Mouse (Mus musculus) NIH3T3 (cell line): ENCODE results near the gene Bivm.

Experiments used
- DNase-seq: peaks from one replicate; pipeline ENCODE4 v3.0.0-alpha.2; 2012; ENCODE audit warnings: low read depth

Gene Bivm

GRCm38 (mm10) chr1:44118239-44119054, at the start of gene Bivm, which contains the start of gene Kdelc1:
Gene Bivm, plus strand, starts transcription at chr1:44118957.
Gene Kdelc1, minus strand, starts transcription at chr1:44118808.
- DNase-seq = peak; percentile 97

DNA sequence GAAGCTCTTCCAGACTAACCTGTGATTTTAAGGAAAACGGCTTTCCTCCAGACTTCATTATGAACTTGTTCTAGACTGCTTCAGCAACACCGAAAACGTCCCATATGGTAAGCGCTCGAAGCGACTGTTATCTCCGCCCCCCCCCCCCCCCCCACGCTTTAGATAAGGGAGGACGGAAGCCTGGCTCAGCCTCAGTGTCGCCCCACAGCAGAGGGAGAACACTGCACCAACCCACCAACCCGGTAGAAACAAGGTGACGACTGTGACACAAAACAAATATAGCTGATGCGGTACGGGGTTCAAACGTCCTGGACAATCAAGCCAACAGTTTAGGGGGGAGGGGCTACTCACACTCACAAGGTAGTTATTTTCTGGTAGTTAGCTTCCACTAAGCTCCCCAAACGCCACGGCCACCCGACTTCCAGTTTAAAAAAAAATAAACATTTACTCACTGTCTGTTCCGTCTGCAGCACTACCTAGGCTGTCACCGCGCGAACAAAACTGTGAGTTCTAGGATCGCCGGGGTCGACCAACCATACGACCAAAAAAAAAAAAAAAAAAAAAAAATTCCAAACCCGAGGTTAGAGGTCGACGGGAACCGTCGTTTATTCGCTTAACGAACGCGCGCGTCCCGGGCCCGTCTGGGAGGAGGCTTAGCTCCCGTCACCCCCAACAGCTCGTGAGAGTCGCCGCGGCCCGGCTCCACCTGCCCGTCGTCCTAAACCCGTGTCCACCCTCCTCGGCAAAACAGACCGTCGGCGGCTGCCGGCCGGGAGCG, 17.1 kb upstream of the Bivm start:
- DNase-seq = peak; percentile 62

DNA sequence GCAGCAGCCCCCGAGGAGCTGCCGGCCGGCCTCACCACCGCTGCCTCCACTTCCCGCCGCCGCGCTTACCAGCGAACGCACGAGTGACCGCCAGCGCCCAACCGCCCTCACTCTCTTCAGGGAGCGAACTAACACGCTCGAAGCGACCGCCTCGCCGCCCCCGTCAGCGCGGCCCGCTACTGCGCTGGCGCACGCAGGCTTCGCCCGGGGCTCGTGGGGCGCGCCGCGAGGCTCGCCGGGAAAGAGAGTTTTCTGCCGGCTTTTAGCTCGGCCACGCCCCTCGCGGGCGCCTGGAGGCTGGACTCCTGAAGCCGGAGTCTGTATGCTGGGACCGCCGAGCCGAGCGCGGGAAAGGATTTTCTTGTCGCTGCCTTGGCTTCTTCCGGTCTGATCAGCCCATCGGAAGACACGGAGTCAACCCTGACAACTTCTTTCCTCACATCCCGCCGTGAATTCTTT, 16.5 kb upstream of the Bivm start, which contains the start of gene Tex30:
Tex30 (minus strand) TSS at position 183 of the 459 bp plus-strand sequence.
- DNase-seq = peak; percentile 98

GRCm38 (mm10) chr1:44102939-44103338, 15.8 kb upstream of the Bivm start:
- DNase-seq = peak; percentile 11

GRCm38 (mm10) chr1:44117571-44117970, 1.2 kb upstream of the Bivm start:
- DNase-seq = peak; percentile 33

- peak; percentile 87 for DNase-seq
These were observed 680 bp downstream of the Bivm start for GRCm38 (mm10) chr1:44119201-44120073.

- no peak for DNase-seq
These were observed 1.3 kb downstream of the Bivm start for GRCm38 (mm10) chr1:44120074-44120406.

DNA sequence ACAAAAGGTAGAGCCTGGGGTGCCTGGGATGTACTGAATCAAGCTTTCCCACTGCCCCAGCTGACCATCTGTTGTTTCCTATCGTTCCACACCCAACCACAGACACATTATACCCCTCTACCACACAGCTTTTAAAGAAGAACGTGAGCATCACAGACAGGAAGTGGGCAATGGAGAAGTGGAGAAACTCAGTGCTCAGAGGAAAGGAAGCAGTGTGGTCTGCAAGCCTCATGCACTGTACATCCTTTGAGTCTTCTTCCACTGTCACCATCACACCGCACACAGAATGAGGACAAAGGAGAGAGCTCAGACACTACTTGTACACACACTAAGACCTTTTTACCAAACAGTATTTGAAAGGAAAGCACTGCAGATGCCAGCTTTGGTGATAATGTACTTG, 3.5 kb downstream of the Bivm start:
- no peak for DNase-seq

- no peak for DNase-seq
These were observed 6.8 kb downstream of the Bivm start for GRCm38 (mm10) chr1:44125590-44125989.

DNA sequence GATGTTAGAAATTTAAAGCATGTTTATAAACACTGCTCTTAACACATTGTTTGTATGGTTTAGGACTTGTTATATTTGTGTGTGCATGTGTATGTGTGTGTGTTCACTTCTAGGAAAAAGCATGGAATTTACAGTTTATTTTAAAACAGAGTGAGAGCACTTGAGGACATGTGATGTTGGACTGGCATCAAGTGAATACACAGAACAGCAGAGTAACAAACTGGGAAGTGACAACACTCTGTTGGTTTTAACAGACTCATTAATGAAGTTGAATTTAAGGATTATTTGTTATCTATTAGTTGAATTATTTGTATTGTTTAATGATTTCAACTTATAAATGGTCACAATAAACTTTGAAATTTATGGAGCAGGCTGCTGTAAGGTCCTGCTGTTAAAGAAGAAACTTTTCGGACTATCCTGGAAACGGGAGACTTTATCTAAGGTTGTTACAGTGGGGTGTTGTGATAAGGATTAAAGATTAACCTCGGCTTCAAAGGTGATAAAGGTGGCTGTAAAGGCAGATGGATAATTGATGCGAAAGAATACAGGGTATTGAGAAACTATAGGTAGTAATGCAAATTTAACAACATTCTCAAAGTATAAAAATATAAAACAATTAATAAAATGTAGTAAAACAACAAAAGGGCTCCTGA, 11.3 kb downstream of the Bivm start:
- DNase-seq = no peak

DNA sequence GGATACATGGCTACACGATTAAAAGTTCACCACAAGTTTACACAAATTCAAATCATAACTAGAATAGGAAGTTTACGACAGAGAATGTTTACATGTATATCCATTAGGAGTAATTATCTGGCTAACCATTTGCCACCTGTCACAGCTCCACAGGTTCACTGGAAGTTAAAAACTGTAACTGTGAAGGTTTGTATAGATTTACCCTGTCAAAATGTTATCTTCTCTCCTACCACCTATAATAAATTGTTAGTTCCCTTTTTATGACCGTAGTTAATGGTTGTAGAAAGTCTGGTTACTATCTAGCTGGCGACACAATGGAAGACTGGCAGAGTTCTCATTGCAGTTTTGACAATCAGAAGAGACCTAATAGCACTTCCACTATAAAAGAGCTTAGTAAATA, 21.5 kb downstream of the Bivm start:
- no peak for DNase-seq

- peak; percentile 45 for DNase-seq
These were observed 24.0 kb downstream of the Bivm start for GRCm38 (mm10) chr1:44142747-44143146.

DNA sequence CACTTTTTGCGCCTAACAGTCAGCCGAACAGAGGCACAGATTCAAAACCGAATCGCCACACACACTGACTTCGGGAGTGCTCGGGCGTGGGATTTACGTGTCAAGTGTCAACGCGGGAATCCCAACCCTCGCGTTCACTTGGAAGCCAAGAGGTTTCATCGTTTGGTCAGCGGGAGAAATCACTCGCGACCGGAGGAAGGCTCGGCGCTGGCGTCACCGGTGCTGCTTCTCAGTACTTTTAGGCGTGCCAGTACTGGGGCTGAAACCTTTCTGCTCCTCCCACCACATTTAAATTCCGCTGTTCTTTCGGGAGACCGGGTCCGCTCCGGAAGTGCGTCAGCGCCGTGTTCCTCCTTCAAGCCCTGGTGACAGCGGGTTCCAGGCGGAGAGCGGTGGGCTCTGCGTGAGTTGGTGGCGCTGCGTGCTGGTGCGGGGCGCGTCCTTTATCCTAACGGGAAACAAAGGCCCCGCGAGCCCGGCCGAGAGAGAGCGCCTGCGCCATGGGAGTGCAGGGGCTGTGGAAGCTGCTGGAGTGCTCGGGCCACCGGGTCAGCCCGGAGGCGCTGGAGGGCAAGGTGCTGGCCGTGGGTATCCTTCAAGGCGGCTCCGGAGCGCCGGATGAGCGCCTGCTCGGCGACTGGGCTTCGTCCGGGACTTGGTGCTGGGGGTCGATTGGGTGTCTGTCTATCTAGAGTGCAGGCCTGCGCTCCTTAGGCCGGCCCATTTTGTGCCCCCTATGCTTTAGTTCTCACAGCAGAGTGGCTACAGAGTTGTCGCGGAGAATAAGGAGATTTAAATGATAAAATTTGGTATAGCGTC, 29.0 kb downstream of the Bivm start, which contains the start of gene Ercc5:
Ercc5 (plus strand) TSS at position 182 of the 819 bp plus-strand sequence.
- peak; percentile 88 for DNase-seq

DNA sequence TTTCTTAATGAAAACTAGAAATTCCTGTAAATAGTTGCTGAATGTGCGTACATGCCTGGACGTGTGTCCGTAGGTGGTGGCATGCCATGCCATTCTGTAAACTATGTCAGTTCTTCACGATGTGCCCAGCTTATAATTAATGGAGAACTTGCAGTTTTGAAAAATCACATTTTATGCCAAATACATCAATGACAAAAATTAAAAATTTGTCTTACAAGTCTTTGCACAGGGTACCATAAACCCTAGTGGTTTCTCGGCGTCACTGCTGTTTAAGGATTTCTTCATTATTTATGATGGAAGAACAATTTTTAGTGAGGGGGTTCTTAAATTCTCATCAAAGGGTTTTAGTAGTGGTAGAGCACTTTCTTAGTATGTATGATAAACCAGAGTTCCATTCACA, 29.9 kb downstream of the Bivm start:
- DNase-seq = peak; percentile 24

GRCm38 (mm10) chr1:44155287-44155686, 36.5 kb downstream of the Bivm start:
- peak; percentile 55 for DNase-seq

DNA sequence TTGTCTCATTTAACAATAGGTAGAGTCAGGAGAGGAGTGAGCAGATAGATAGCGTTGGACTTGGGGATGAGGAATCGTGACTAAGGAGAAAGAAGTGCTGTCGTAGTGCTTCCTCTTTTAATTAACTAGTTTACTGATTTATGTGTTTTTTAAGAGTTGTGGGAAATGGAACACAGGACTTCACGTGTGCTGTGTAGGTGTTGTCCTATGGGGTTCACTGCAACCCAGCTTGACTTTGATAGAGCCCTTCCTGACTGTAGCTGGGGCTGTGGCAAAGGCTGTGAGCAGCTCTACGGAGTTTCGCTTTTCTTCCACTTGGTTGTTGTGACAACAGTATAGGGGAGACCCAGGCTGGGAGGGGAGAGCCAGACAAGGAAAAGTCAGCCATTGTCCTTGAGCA, 39.6 kb downstream of the Bivm start:
- no peak for DNase-seq

- DNase-seq = no peak
These were observed 43.1 kb downstream of the Bivm start for GRCm38 (mm10) chr1:44161818-44162217.

GRCm38 (mm10) chr1:44162389-44162788, 43.6 kb downstream of the Bivm start:
- no peak for DNase-seq

DNA sequence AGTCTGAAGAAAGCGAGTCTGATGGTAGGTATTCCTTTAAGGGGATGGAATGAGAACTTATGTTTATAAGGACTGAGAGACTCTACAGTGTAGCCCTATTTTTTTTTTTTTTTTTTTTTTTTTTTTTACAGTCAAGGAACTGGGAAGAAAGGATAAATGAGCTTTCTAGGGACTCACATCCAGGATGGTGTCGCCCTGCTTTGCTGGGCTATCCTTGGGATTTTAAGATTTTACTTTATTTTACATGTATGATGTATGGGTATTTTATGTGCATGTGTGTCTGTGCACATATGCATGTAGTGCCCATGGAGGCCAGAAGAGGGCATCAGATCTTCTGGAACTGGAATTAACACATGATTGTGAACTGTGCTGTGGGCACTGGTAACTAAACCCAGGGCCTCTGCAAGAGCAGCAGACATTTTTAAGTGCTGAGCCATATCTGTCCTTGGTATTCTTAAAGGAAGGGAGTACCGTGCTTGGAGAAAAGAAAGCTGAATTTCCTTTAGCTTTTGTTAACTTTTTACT, 49.2 kb downstream of the Bivm start:
- DNase-seq = peak; percentile 24

DNA sequence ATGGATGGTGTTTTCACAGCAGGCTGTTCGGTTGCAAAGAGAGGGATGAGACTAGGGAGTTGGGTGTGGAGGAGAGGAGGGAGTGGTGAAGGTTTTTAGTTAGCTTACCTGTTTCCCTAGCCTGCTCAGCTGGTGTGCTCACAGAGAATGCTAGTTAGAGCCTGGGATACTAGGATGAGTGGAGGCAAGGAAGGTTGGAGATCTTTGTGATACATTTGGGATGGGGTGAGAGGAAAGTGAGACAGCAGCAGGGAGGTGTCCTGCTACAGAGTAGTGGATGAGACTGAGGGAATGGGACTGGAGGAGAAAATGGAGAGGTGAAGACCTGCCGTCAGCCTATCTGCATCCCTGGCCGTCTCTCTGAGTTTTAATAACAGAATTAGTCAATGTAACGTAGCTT, 53.9 kb downstream of the Bivm start:
- no peak for DNase-seq
